Mouse (Mus musculus) G1E-ER4 (cell line): ENCODE results near the gene Pou6f1. TPM values are rescaled to one million over a fixed set of nuclear protein-coding genes. Genes with fewer than 3 reads are reported as not detected.

ENCODE experiments used
- GATA1 ChIP-seq: IDR thresholded peaks from one replicate; pipeline ENCODE4 v1.8.0; 2012; ENCODE audit warnings: low read length, inconsistent platforms
- polyA plus RNA-seq: library from polyadenylated mRNA; stranded (reverse); fragments of >175 nt; gene quantifications from 2 replicates; pipeline ENCODE4 v1.2.3, GENCODE M21; 2012

The Pou6f1 gene
- polyA plus RNA-seq, 1 experiment, result 0.03 TPM

DNA sequence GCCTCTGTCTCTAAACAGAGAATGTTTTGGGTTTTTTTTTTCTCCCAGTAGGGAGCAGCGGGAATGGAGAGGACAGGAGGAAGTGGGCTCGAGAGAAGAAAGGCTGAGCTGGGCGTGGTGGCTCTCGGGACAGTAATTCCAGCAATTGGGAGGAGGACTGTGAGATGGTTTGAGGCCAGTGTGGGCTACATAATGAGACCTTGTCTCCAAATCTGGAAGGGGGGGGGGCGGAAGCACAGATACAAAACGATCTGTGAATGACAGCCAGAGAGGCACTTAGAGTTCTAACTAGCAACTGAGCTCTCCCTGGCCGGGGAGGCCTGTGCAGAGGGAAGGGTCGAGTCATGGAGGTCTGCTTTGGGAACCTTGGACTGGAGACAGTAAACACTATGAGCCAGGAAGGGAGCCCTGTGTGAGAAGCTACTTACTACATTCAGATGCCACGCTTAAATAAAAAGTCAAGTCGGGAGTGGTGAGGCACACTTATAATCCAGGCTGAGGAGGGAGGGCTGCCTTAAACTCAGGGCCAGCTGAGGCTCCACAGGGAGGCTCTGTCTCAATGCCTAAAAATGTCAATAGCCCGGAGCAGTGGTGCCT is 28.1 kb upstream of the Pou6f1 start:
- TF ChIP-seq GATA1, result no peak

- TF ChIP-seq GATA1, result no peak
These were observed 27.5 kb upstream of the Pou6f1 start for GRCm38 (mm10) chr15:100627287-100627686.

DNA sequence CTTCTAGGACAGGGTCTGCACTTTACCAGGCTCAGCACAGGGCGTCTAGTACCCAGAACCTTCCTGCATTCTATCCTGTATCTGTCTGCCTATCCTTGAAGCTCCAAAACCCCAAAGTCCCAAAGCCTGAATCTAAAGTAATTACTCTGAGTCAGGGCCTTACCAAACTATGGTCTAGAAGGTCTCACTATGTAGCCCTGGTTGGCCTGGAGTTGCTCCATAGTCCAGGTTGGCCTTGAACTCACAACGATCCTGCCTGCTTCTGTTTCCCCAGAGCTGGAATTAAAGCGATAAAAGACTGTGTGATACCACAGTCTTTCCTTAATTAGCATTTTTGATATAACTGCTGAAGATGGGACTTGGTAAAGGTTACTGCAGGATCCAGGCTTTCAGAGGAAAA is 24.7 kb upstream of the Pou6f1 start:
- no peak for TF ChIP-seq GATA1

- no peak for TF ChIP-seq GATA1
These were observed 24.0 kb upstream of the Pou6f1 start for GRCm38 (mm10) chr15:100623754-100624153.

GRCm38 (mm10) chr15:100622164-100622563 is 22.4 kb upstream of the Pou6f1 start:
- TF ChIP-seq GATA1, result no peak

GRCm38 (mm10) chr15:100619200-100619599 is 19.4 kb upstream of the Pou6f1 start:
- no peak for TF ChIP-seq GATA1

DNA sequence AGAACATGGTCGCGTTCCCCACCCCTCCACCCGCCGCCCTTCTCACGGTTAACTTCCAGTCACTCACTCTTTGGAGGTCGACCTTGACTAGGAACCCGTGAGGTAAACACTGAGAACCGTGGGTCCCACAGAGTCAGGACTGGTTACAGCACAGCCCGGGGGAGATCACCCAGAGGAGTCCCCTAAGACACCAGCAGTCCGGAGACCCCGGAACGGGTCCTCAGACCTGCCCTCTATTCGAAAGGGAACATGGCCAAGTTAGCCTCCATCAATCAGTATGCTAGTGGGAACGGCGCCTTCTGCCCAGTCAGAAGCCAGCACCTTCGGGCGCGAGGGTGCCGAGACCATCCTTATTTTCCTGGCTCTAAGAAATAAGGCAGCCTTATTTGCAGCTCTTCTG is 16.4 kb upstream of the Pou6f1 start:
- no peak for TF ChIP-seq GATA1

DNA sequence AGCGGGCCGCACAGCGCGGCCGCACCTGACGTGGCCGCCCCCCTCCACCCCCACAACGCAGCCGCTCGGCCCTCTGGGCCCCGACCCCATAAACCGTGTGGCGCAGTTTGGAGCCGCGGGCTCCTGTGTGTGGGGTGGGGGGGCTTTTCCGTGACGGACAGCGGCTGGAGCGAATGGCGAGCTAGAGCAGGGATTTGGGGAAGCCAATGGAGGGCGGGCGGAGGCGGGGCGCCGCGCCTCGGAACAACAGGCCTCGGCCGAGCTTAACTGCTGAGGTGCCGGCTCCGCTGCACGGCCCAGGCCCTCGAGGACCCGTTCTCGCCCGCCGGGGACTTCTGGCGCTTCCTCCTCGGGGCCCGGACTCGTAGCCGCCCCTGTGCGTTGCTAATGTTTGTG is 16.0 kb upstream of the Pou6f1 start:
- TF ChIP-seq GATA1, result no peak

GRCm38 (mm10) chr15:100614996-100615824 is 15.4 kb upstream of the Pou6f1 start, which contains the start of gene Dazap2:
Gene Dazap2, plus strand, starts transcription at chr15:100615349.
- no peak for TF ChIP-seq GATA1

- no peak for TF ChIP-seq GATA1
These were observed 14.6 kb upstream of the Pou6f1 start for GRCm38 (mm10) chr15:100614218-100614995.

GRCm38 (mm10) chr15:100613584-100613983 is 13.8 kb upstream of the Pou6f1 start:
- no peak for TF ChIP-seq GATA1

GRCm38 (mm10) chr15:100612432-100612831 is 12.6 kb upstream of the Pou6f1 start:
- no peak for TF ChIP-seq GATA1

- no peak for TF ChIP-seq GATA1
These were observed 12.2 kb upstream of the Pou6f1 start for GRCm38 (mm10) chr15:100611951-100612350.

- TF ChIP-seq GATA1, result no peak
These were observed 1.9 kb upstream of the Pou6f1 start for GRCm38 (mm10) chr15:100601669-100602068.

DNA sequence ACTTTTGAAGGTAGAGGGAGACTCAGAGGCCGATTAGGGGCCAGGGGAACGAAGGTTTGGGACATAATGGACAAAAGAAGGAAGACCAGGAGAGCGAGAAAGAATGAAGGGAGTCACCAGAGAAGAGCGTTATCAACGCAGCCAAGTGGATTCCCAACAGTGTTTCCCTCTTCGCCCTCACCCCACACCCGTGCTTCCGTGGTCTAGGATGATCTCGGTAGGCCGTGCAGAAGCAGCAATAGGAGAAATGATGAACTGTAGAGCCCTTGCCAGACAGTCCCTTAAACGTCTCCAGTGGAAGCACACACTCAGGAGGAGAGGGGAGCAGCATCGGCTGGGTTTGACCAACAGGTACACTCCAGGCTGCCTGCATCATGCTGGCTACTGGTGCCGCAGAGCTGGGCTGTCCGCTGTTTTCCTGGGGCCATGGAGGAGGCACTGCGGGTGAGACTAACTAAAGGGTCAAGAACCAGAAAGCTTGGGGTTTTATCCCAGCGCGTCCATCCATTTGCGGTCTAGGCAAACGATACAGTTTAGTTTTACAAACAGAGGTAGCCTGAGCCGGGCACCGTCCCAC is 1.0 kb upstream of the Pou6f1 start:
- no peak for TF ChIP-seq GATA1
